Mouse (Mus musculus) limb, embryonic 10.5 days (tissue): ENCODE measurements at regions not wholly inside any gene's neighbourhood (a gene's known extent, or its start where the extent isn't known, plus 50 kb on each side); places are given as distances from the start of the nearest gene placed in this dataset.
"Not testable (repeated sequence)": the region's sequence is repeated elsewhere in the genome, so short reads cannot be mapped to it uniquely, and the experiment has no call there.

Experiments used
- DNase-seq: peaks from one replicate; pipeline ENCODE4 v3.0.0-alpha.2; 2017; ENCODE audit warnings: low spot score
- H3K27ac ChIP-seq: fragments of 300-500 bp; sonication (generic); 2 replicates; pipeline ENCODE4 v1.5.1; 2016; ENCODE audit warnings: mild to moderate bottlenecking
- H3K27me3 ChIP-seq: fragments of 300-500 bp; sonication (generic); 2 replicates; pipeline ENCODE4 v1.6.1; 2016; ENCODE audit warnings: low read depth, mild to moderate bottlenecking; ENCODE audit not compliant: poor library complexity, severe bottlenecking
- H3K36me3 ChIP-seq: fragments of 300-500 bp; sonication (generic); 2 replicates; pipeline ENCODE4 v1.6.1; 2016; ENCODE audit warnings: mild to moderate bottlenecking, moderate library complexity
- H3K4me1 ChIP-seq: fragments of 300-500 bp; sonication (generic); 2 replicates; pipeline ENCODE4 v1.6.1; 2016
- H3K4me3 ChIP-seq: fragments of 300-500 bp; sonication (generic); 2 replicates; pipeline ENCODE4 v1.5.1; 2016; ENCODE audit warnings: mild to moderate bottlenecking, moderate library complexity
- H3K9me3 ChIP-seq: fragments of 300-500 bp; sonication (generic); replicated peaks from 2 replicates; pipeline ENCODE4 v1.6.1; 2016; ENCODE audit warnings: mild to moderate bottlenecking
- WGBS: fragments of 180-500 bp; shearing (Covaris S2); methylation state at CpG from one replicate; pipeline ENCODE4 v1.1.7; 2016; 5-methylcytosine and 5-hydroxymethylcytosine counted together

DNA sequence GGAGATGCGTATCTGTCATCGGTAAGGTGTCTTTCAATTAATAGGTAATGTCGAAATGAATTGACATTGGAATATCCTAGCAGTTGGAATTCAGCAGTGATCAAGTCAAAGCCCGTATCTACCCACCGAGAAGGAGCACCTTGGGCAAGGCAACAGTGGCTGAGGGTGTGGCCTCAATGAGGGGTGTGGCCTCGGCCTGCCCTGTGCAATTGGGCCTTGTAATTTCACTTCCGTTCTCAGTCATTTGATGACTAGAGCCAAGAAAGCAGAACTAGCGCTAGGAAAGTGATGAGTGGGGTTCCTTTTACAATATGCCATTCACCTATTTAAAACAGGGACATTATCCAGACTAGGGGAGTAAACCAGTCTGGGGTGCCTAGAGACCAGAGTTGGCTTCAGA is 77.6 kb downstream of the Elovl4 start:
- 79% methylated on average over 8 of the region's 8 CpGs for WGBS
- H3K4me1 ChIP-seq, result 0 out of 2 replicates have a peak, but pooled peaks cover 5% of the 10 kb centered on the region
- H3K4me3 ChIP-seq, result no peak overlapping the region
- H3K36me3 ChIP-seq, result no peaks in the 10 kb centered on the region
- no peak overlapping the region for H3K27ac ChIP-seq
- H3K9me3 ChIP-seq, result no peaks in the 10 kb centered on the region
- DNase-seq, result no peak
- H3K27me3 ChIP-seq, result peaks cover 4% of the 10 kb centered on the region; the same call in 1 of the 2 replicates

DNA sequence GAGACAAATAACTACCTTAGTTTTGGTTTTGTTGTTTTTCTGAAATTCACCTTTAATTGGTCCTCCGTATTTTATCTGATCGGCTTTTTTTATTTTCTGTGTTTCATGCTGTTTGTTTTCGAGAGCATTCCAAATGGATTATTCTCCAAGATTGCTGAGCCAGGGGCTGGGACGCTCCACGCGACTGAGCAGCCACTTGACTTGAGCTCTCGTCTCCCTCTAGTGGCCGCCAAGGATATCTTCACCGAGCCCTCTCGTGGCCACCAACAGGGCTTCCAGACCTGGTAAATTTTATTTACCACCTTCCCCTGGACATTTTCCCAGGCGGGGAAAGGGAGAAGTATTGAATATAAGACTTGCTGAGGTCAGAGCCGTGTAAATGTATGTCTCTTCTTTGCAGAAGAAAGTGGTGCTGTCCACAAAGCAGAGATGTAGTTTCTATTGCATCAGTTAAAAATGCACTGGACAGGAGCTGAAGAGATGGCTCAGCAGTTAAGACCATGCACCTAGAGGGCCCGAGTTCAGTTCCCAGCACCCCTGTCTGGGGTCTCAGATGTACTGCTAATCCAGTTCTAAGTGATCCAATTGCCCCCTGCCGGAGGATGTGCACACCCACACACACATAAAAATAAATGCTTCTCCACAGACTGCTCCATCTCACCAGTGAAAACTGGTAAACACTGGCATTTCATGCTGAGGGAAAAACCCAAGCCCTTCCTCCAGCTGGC is 78.5 kb downstream of the Elovl4 start:
- WGBS, result 13% methylated on average over 14 of the region's 14 CpGs
- no peak overlapping the region for H3K27ac ChIP-seq
- no peaks in the 10 kb centered on the region for H3K36me3 ChIP-seq
- H3K4me3 ChIP-seq, result peak overlapping the region; percentile 40
- H3K9me3 ChIP-seq, result no peaks in the 10 kb centered on the region
- H3K4me1 ChIP-seq, result 0 out of 2 replicates have a peak, but pooled peaks cover 5% of the 10 kb centered on the region
- H3K27me3 ChIP-seq, result peaks cover 4% of the 10 kb centered on the region; the same call in 1 of the 2 replicates
- peak; percentile 85 for DNase-seq

DNA sequence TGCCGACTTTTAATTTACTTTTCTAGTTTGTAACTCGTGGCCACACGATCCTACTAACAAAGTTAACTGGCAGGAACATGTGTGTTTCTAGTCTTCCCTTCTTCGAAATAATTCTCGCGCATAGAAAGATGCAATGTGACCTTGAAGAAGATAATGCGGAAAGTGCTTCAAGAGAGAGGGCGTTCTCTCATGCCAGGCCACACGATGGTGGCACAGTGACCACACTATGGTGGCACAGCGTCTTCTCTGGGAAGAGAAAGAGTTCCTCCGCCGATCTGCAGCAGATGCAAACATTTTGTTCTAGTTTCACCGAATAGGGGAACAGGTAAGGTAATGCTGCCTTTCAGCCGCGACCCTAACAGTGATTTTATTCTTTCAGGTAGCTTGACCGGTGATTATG is 79.1 kb downstream of the Elovl4 start:
- H3K27ac ChIP-seq, result no peak overlapping the region
- H3K4me1 ChIP-seq, result 0 out of 2 replicates have a peak, but pooled peaks cover 5% of the 10 kb centered on the region
- 52% methylated on average over 16 of the region's 16 CpGs for WGBS
- H3K9me3 ChIP-seq, result no peaks in the 10 kb centered on the region
- H3K27me3 ChIP-seq, result peaks cover 4% of the 10 kb centered on the region; the same call in 1 of the 2 replicates
- peak overlapping the region; percentile 40 for H3K4me3 ChIP-seq
- H3K36me3 ChIP-seq, result no peaks in the 10 kb centered on the region
- no peak for DNase-seq

DNA sequence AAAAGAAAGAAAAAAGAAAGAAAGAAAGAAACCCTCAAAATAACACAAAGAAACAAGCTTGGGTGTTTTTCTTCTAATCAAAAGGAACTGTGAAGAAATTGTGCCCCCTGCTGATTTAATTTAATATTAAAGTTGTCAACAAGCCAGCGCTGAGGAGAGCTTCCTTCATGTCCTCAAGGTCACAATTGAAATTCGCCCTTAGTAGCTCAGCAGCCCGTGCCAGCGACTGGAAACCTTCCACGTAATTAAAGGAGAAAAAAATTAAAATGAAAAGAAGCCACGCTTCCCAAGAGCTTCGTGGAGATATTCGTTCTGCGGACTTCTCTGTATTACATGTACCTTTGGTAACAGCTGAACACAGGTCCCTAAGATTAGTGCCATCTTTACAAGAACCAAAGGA is 80.0 kb downstream of the Elovl4 start:
- DNase-seq, result no peak
- WGBS, result 60% methylated on average over 9 of the region's 9 CpGs
- no peaks in the 10 kb centered on the region for H3K36me3 ChIP-seq

DNA sequence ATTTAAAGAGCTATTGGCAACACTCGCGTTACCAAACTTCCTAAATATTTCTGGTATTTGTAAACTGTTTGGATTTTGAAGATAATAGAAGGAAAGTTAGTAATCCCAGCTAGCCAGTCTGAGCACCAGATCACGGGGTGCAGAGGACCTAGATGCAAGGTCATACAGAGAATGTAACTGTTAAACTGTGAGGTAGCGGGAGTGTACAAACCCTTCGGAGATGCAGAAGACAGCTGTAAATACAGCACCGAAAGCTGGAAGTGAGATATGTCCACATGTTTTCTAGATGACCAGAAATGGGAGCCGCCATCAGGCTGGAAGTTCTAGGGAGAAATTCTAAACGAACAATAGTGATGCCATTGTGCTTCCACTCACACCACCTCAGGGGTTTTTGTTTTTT is 80.5 kb downstream of the Elovl4 start:
- H3K4me3 ChIP-seq, result no peak overlapping the region
- H3K4me1 ChIP-seq, result 0 out of 2 replicates have a peak, but pooled peaks cover 5% of the 10 kb centered on the region
- H3K27me3 ChIP-seq, result peaks cover 4% of the 10 kb centered on the region; the same call in 1 of the 2 replicates
- H3K9me3 ChIP-seq, result no peaks in the 10 kb centered on the region
- no peak for DNase-seq
- H3K27ac ChIP-seq, result no peak overlapping the region
- no peaks in the 10 kb centered on the region for H3K36me3 ChIP-seq
- 85% methylated on average over 8 of the region's 8 CpGs for WGBS

More for the DNA sequence above, 80.0 kb downstream of the Elovl4 start:
- no peaks in the 10 kb centered on the region for H3K9me3 ChIP-seq
- peaks cover 4% of the 10 kb centered on the region; the same call in 1 of the 2 replicates for H3K27me3 ChIP-seq
- no peak overlapping the region for H3K4me3 ChIP-seq
- H3K27ac ChIP-seq, result no peak overlapping the region
- H3K4me1 ChIP-seq, result 0 out of 2 replicates have a peak, but pooled peaks cover 5% of the 10 kb centered on the region

DNA sequence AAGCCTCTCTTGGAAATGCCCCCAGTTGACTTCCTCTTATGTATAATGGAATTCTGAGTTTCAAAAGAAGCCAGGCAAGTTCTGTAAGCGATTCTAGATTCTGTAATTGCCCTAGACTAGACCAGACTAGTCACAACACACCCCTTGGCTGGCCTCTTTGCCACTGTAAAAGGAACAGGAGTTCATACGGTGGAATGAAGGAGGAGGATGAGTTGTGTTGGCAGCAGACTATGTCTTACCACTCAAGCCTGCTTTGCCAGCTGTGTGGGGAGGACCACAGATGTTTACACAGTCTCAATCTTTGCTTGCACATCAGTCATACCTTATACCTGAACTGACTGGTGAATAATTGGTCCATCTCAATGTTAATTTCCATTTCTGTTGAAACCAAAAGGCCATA is 85.1 kb downstream of the Elovl4 start:
- no peaks in the 10 kb centered on the region for H3K27me3 ChIP-seq
- H3K27ac ChIP-seq, result no peak overlapping the region
- WGBS, result 68% methylated on average over 2 of the region's 2 CpGs
- no peak overlapping the region for H3K4me3 ChIP-seq
- no peak for DNase-seq
- no peaks in the 10 kb centered on the region for H3K4me1 ChIP-seq
- no peaks in the 10 kb centered on the region for H3K36me3 ChIP-seq
- H3K9me3 ChIP-seq, result no peaks in the 10 kb centered on the region

DNA sequence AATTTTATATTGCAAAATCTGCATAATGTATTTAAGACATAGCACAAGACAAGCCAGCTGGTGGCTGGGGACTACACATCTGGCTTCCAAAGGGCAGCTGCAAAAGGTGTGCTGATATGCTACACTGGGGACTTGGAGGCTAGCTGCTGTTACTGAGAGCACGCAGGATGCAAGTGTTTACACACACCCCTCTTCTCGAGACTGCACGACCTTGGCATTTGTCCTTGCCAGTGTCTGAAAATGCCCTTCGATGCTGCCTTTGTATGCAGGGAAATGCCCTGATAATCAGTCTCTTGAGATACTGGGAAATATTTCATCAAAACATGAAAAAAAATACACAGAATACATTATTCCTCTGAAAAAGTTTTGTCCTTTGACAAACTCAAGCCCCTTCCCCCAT is 86.3 kb downstream of the Elovl4 start:
- WGBS, result 74% methylated on average over 4 of the region's 4 CpGs
- Histone ChIP-seq H3K4me1 (no peaks in the 10 kb centered on the region), H3K27ac (no peak overlapping the region), H3K36me3 (no peaks in the 10 kb centered on the region), H3K27me3 (no peaks in the 10 kb centered on the region), H3K9me3 (no peaks in the 10 kb centered on the region), H3K4me3 (no peak overlapping the region)
- DNase-seq, result no peak

DNA sequence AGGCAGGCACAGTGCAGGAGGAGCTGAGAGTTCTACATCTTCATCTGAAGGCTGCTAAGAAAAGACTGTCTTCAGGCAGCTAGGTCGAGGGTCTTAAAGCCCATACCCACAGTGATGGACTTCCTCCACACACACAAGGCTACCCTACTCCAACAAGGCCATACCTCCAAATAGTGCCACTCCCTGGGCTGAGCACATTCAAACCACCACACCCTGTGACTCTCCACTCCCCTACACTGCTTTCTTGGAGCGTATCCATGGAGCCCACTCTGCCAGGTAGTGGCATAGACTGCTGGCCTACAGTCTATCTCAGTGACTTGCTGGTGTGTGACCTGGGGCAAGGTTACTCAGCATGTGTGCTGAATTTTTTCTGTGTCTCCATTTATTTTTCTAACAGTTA is 88.0 kb downstream of the Elovl4 start:
- not testable (repeated sequence) for H3K27me3 ChIP-seq, H3K36me3 ChIP-seq, H3K9me3 ChIP-seq, H3K27ac ChIP-seq, H3K4me3 ChIP-seq, DNase-seq, H3K4me1 ChIP-seq
- WGBS, result 94% methylated on average over 2 of the region's 2 CpGs

DNA sequence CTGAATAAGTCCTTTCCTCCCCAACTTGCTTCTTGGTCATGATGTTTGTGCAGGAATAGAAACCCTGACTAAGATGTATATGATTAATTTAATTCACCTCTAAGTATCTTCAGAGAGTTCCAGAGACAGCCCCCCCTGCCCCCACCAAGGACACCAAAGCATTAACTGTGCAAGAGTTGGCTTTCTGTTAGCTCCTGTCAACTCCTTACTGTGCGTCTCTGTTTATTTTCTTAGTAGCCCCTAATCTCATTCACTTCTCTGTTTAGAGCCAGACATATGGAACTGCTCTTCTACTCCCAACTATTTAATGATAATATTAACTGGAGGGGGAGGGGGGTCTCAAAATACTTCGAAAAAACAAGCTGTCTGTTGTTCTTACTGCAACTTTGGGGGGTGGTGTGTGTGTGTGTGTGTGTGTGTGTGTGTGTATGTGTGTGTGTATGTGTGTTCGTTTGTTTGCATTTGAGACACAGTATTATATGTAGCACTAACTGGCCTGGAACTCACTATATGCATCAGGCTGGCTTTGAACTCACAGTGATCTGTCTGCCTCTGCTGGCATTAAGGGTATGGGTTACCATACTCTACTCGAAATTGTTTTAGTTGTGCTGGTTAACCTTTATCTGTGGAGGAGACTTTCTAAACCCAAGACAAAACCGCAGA is 89.8 kb downstream of the Elovl4 start:
- DNase-seq, result no peak
- no peaks in the 10 kb centered on the region for H3K27me3 ChIP-seq
- H3K36me3 ChIP-seq, result no peaks in the 10 kb centered on the region
- H3K4me1 ChIP-seq, result no peaks in the 10 kb centered on the region
- H3K4me3 ChIP-seq, result no peak overlapping the region
- H3K27ac ChIP-seq, result no peak overlapping the region
- H3K9me3 ChIP-seq, result no peaks in the 10 kb centered on the region
- WGBS, result 73% methylated on average over 5 of the region's 5 CpGs

DNA sequence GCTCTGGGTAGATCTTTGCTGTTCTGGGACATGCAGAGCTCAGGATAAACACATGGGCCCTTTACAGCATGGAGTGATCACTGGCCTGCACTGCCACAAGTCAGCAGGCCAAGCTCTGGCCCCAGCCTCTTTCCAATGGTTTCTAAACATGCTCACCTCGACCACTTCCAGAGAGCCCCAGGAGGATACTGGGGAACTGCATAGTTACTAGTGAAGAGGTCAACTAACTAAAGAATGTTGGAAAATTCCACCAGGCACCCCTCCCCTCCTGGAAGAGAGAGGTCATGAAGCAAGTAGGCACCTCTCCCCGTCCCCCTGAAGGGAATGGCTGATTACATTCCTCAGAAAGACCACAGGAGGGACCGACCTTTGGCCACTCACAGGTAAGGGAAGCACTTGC is 98.7 kb downstream of the Elovl4 start:
- Histone ChIP-seq H3K27me3 (no peaks in the 10 kb centered on the region), H3K9me3 (no peaks in the 10 kb centered on the region), H3K4me1 (no peaks in the 10 kb centered on the region), H3K36me3 (no peaks in the 10 kb centered on the region), H3K27ac (no peak overlapping the region), H3K4me3 (no peak overlapping the region)
- DNase-seq, result peak; percentile 12
- 83% methylated on average over 3 of the region's 3 CpGs for WGBS

DNA sequence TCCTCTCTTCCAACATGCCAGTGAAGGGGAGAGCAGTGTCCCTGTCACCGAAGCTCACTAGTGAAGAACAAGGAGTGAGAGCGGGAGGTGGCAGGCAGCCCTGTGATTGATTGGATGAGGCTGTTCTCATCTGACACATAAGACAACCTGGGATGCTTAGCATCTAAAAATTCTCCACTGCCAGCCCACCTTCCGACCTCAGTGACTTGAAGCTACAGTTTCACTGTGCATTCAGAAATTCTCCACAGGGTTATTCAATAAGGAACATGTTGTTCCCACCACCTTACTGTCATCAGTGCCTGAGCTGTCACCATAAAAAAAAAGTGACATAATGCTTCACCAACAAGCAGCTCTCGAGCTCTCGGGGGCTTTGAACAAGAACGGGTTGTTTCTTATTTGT is 100.0 kb downstream of the Elovl4 start:
- 78% methylated on average over 6 of the region's 6 CpGs for WGBS
- Histone ChIP-seq H3K4me1 (no peaks in the 10 kb centered on the region), H3K27me3 (no peaks in the 10 kb centered on the region), H3K36me3 (no peaks in the 10 kb centered on the region), H3K27ac (no peak overlapping the region), H3K4me3 (no peak overlapping the region), H3K9me3 (no peaks in the 10 kb centered on the region)
- DNase-seq, result no peak

DNA sequence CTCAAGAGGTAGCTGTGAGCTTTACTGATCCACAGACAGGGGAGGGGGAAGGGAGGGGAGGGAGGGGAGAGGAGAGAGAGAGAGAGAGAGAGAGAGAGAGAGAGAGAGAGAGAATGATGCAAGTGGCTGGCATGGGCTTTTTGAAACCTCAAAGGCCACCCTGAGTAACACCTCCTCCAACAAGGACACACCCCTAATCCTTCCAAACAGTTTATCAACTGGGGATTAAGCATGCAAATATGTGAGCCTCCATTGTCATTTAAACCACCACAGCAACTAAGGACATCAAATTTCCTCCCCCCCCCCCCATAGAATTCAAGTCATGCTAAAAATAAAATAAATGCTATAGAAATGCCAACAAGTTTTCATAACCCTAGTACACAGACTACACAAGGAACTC is 101.9 kb downstream of the Elovl4 start:
- no peak overlapping the region for H3K27ac ChIP-seq
- no peaks in the 10 kb centered on the region for H3K27me3 ChIP-seq
- H3K4me1 ChIP-seq, result no peaks in the 10 kb centered on the region
- no peak overlapping the region for H3K4me3 ChIP-seq
- no peaks in the 10 kb centered on the region for H3K9me3 ChIP-seq
- DNase-seq, result no peak
- no peaks in the 10 kb centered on the region for H3K36me3 ChIP-seq

DNA sequence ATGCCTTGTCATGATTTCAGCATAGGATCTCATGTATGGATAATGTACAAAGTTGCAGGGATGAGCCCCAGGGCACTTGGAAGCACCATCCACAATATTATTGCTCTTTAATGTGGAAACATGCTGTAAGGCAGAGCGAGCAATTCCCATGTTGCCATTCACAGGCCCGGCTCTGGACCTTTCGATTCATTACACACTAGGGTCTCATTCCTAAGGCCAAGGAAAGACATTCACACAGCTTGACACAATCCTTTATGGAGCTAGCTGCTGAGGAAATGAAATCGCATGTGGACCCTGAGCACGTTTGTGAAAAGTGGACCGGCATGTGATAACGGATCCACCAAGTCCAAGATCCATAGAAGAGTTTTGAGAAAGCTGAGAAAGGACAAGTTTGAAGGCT is 105.2 kb downstream of the Elovl4 start:
- no peaks in the 10 kb centered on the region for H3K9me3 ChIP-seq
- WGBS, result 94% methylated on average over 7 of the region's 7 CpGs

More for the DNA sequence above, 105.2 kb downstream of the Elovl4 start:
- Histone ChIP-seq H3K27ac (no peak overlapping the region), H3K4me1 (no peaks in the 10 kb centered on the region), H3K27me3 (no peaks in the 10 kb centered on the region), H3K36me3 (no peaks in the 10 kb centered on the region), H3K4me3 (no peak overlapping the region)
- DNase-seq, result no peak
